Mouse (Mus musculus) lung, postnatal 25 days (tissue): ENCODE measurements around the gene Cdk2.

Experiments
- DNase-seq: peaks from one replicate; pipeline ENCODE4 v3.0.0; 2022; ENCODE audit warnings: low spot score

The Cdk2 gene

GRCm38 (mm10) chr10:128653866-128654265 lies 51.0 kb downstream of the Cdk2 start:
- no peak for DNase-seq
